Mouse (Mus musculus): ENCODE results near the gene Gpc5.

Gpc5 gene

DNA sequence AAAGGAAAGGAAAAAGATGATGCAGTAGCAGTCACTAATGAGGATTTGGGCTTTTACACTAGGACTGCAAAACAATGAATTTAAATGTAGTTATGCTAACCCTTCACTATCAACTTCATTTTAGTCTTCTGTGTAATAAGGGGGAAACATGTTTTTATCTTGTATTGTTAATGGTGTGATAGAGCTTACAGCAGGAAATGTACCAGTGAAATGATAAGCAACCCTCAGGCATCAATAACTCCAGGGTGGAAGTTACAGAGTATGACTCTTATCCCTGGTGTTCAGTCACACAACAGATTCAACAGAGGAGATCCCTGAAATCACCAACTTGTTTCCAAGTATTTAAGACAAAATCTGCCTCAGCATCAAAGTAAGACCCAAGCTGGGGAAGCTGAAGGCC is 1120.0 kb downstream of the Gpc5 start:
- intact Hi-C loops (cut with DNase I) = no loop called here

DNA sequence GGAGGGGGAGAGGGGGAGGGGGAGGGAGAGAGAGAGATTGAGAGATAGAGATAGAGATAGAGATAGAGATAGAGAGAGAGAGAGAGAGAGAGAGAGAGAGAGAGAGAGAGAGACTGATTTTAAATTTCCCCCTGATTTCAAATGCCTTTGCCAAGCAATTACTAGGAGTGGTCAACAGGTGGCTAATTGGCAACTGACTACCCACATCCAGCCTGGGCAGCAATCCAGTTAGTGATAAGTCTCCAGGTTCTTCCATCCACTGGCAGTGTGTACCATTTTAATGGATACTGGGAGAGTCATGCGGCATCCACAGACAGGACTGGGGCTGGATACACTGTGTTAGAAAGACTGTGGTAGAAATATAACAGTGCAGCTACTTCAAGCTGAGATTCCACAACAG is 1166.1 kb downstream of the Gpc5 start:
- intact Hi-C loops (cut with DNase I) = no loop called here

DNA sequence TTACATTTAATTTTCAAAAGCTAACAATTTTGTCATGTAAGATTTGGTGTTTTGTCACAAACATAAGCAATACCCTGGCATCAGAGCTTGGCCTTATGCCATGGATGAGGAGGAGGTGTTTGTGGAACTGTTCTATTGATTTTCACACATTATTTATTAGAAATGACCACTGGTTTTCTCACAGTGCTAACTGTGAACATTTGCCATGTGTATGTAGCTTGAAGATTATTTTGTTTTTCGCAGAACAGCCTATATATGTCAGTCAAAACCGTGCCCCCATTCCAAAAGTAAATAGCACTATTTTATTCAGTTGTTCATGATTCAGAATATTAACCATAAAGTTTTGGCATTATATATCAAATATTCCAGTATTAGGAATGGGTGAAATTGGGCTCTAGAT is 1216.5 kb downstream of the Gpc5 start:
- intact Hi-C loops (cut with DNase I) = no loop called here

DNA sequence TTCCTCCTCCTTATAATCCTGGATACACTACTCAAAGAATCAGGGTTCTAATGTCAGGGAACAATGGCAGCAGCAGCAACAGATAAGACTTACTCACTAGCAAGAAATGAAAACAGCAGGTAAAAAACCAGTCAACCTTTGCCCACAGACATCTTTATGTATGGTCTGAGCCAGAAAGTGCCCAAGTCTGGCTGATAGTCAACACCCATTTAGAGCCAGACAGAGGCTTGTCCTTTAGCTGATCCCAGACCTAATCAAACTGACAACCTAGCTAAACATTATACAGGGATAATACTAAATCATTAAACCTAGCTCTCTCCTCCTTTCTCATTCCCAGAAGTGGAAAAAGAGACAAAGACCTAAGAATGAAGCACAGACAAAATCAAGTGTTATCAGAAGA is 1225.5 kb downstream of the Gpc5 start:
- intact Hi-C loops (cut with DNase I) = no loop called here

DNA sequence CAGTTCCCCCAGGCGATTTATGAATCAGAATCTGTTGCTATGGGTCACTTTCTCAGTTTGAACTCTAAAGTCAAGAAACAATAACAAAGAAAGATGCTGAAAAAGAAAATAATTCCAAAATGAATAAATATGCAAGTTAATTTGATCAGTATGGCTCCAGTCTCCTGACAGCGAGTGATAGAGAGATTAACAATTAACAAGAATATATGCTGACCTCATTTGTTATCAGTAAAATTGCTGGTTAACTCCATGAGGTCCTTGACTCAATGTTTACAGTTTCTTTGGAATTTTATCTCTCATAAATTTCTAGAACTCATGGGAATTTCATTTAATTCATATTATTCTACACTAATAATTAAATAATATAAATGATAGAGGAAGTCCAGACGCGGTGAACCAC is 1244.2 kb downstream of the Gpc5 start:
- intact Hi-C loops (cut with DNase I) = no loop called here

DNA sequence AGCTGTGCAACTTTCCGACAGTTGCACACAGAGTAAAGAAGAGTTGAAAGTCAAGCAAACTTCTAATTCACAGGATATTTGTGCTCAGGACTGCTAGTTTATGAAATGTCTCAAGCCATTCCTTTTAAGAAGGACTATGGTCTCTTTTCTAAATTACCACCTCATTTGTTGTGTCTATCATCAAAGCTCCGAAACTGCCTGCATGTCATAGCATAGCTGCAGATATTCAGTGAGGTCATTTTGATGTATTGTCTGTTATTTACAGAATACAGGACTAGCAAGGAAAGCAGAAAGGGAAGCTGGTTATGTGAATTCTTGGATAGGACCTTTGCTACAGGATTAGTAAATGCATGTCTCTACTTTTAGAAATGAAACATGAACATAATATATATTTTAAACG is 1246.4 kb downstream of the Gpc5 start:
- intact Hi-C loops (cut with DNase I) = no loop called here

DNA sequence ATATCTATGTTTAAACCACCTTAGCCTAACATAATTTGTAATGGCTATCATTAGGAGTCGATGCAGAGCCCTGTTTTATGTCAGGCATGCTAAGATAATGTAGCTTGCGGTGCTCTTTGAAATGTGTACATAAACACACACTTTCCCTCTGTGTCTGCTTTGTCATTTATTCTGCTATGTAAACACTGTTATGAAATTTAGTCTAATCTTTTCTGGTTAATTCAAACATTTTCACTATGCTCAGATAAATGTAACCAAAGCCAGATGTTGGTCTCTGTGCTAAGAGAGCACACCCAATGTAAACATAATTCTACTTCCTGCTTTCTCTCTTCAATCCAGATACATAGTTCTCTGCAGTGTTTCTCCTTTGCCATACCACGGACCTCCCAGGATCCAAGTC is 1256.5 kb downstream of the Gpc5 start:
- intact Hi-C loops (cut with DNase I) = no loop called here

DNA sequence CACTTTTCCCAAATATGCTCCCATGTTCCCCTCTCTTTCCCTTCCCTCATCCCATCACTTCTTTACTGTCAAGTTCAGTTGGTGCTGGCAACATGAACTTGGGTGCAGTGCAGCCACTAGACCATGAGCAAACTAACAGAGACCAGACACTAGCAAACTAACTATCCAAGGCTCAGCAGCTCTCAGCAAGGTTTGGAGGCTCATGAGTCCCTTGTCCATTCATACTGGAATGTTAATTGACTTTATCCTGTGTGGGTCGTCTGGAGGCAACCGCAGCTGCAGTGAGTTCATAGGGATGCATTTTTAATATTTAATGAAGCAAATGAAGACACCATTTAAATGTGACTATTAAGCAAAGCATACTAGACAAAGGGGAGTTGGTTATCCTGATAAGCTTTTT is 1292.6 kb downstream of the Gpc5 start:
- intact Hi-C loops (cut with DNase I) = no loop called here

DNA sequence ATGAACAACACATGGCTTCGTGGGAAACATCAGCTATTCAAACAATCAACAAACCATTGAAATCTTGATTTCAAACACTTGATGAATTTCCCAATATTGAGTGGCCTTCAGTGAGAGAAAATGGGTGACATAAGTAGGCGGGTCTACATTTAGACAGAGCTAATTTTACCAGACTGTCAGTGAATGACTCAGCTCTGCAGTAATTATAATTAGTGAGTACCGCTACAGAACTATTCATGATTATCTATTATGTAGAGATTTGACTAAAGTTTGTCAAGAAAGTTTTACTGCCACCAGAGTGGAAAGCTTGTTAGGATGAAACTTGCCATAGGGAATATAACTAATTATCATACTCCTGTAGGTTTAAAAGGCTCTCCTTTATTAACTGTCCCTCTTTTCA is 1323.5 kb downstream of the Gpc5 start:
- intact Hi-C loops (cut with DNase I) = no loop called here

DNA sequence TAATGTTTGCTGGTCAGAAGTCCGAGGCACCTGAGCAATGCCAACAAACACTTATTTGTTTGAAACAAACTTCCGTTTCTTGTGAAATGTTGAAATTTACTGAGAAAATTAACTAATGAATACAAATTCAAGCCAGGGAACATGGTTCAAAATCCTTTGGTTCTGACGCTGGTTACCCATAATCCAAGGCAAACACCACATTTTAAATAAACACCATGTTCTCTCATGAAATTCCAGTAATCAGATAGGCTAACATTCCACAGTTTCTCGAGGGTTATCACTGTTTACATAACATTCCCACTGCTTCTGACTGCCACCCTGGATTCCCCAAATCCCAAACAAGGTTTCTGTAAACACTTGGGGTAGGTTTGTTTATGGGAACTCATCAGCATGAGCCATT is 1356.2 kb downstream of the Gpc5 start:
- intact Hi-C loops (cut with DNase I) = no loop called here

DNA sequence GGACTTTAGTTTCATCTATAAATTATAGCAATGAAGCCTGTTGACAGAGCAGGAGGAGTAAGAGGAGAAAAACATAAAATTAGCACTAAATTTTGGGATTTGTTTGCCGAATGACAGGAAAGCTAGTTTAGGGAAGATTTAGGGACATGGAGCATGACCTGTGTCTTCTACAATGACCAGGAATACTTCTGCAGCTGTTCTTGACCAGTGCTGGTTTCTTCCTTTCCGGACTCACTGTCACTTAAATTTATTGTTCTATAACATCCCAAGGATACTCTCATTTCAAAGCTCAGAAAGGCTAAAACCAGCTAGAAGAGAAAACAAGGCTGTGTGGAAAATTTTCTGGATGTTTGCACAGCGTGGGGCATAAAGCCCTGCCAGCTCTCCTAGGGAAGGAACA is 1361.3 kb downstream of the Gpc5 start:
- intact Hi-C loops (cut with DNase I) = no loop called here

DNA sequence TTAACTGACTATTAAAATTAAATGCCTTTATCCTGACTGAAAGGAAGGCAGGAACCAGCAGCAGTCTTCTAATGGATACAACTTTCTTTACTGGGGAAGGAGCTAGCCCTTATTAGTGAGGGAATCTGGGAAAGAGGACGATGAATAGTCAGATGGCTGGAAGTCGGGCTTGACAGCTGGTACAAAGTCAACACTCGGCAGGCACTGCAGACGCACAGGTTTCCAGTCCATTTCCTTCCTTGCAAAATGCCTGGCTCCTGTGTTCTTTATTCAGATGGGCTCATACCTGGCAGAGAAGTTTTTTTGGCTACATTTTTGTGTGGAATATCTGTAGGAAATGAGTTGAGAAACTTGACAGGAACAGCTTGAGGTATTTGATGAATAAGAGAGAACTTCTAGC is 1364.2 kb downstream of the Gpc5 start:
- intact Hi-C loops (cut with DNase I) = no loop called here

DNA sequence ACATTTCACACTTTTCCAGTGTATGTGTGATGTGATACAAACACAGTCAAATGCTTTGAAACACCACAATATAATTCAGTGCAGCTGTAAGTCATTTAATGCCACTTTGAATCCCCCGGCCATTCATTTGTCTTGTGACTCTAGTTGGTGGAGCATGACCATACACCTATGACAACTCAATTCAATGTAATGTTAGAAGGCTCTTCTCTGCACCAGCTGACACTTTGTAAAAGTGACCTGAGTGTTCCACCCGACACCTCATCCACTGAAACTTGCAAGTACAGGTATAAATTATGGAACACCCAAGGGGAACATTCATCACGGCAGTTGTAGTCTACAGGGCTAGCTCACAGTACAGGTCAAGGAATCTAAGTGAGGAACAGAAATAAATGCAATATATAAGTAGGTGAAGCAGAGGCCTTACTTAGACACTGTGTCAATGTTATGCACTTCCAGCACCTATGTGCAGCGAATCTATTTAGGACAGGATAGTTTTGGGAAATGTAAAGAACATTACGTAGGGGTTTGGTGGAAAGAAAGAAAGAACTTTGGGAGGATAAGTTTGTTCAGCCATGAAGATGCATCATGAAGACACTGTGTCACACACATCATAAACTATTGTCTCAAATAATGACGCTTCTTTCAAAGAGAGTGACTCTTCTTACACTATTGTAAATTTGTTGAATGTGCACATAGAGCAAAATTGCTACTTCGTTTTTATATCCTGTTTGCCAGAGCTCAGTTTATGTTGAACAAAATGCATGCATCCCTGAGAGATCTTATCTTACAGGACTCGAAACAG is 1381.6 kb downstream of the Gpc5 start:
- intact Hi-C loops (cut with DNase I) = no loop called here

DNA sequence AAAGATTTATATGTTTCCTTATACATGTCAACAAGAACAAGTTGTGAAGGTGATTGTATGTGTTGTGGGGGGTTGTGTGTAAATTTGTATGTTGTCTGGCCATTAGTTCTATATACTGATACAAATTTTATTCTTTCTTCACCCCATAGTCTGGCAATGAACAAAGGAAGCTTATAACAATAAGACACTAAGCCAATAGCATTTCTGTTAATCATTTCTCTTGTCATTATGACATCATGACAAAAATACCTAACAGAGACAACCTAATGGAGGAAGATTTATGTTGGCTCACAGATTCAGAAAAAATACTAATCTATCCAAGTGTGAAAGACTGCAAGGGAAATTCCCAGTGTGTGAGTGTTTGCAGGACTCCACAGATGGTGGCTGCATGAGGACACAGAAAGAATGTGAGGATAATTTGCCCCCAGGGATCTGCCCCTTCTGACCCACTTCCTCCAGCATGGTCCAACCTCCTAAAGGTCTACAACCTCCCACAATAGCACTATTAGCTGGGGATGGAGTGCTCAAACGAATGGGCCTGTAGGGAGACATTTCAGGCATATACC is 1402.4 kb downstream of the Gpc5 start:
- intact Hi-C loops (cut with DNase I) = no loop called here

DNA sequence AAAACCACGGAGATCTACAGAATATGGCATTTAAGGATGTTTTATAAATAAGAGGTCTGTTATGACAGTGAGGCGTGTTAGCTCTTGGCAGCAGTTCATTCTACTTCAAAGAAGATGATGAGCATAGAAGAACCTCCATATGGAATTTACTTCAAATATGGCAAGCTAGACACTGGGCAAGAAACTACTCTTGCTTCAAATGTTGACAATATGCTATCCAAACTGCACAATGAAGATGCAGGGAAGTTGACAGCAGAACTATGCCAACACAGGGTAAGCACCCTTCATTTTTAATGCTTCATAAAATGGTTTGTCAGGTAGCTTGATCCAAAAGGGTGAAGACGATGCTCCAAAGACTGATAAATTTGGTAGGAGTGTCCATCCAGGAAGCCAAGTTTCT is 1446.2 kb downstream of the Gpc5 start:
- intact Hi-C loops (cut with DNase I) = no loop called here

DNA sequence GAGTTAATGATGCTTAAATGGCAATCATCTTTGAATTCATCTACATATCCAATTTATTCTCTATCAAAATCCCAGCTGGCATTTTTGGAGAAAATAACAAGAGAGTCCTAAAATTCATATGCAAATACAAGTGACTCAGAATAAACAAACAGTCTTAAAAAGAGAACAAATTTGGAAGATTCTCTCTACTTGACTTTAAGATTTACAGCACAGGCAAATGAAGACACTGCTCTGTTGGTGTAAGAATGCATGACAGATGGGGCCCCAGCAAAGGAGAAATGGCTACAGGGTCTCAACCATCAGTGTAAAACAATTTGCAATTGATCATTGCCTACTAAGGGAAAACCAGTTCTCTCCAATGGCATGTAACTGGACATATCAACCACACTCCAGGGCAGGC is 1451.7 kb downstream of the Gpc5 start:
- intact Hi-C loops (cut with DNase I) = no loop called here

DNA sequence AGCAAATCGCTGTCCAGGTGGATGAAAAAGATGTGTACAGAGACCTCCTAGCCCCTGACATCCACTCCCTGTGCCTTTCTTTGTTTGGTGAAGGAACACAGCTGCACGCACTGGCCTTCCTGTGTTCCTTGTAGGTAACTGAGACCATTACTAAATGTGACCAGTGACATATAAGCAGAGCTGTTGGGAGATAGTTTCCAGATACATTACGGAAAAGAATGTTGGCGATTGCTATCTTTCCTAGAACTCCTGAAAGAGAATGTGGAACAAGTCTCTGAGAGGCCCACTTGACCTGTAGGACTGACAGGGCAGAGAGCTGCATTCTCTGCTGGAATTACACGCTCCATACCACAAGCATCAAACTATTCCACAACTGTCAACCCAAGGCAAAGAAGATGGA is 1459.4 kb downstream of the Gpc5 start:
- intact Hi-C loops (cut with DNase I) = no loop called here

DNA sequence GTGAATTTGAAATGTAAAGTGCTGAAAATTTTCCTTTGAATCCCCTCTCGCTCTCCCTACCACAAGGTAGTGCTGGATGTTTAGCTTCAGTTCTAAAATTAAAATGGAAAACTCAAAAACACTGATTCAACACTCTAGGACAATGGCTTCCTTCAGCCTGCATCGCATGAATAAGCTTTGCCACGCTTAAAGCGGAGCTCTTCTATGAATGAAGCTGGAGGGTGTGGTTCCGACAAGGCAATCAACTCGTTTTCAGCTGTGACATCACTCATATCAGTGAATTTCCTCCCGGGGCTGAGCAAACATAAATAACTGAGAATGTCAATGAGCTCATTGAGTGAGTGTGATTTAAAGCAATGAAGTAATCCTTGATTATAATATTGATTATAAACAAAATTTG is 1461.3 kb downstream of the Gpc5 start:
- intact Hi-C loops (cut with DNase I) = no loop called here

DNA sequence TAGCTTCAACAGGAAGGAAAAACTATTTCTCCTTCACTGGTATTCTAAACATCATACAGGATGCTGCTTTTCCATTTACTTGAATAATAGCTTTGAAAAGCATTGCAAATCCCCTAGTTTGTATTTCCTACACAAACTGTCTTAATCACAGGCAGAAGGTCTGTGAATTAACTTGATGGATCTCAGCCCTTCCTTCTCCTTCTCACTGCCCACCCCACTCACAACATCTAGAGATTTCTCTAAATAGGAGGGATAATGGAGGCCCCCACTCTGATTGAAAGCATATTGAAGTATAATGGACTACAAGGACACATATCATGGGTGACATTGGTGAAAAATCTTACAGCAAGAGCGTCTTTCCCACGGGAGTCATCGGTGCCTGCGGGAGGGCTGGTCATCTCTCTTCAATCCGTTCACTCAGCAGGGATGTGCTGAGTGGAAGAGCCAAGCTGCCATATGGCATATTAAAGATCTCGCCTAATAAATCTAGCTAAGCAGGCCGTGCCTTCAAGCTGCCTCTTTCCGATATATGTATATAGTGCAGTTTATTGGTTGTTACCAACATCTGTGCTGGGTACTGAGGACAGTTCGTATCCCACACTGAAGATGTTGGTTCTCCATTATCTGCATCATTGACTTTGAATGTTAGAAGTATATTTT is 1466.3 kb downstream of the Gpc5 start:
- intact Hi-C loops (cut with DNase I) = no loop called here

DNA sequence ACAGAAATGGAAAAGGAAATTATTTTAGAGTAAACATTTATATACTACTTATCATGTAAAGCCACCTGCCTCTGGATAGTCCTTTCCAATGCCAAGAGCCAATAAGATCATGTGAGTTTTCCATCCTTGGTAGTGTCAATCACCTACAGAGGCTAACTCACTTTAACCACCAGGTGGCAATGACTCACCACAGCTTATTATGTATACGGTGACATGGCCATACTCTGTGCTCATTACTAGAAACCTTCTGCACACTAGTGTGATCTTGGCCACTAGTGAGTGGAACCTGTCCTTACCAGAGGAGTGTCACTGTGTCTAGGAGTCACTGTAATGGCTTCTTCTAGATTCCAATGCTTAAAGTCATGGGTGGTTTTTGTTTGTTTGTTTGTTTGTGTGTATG is 1468.0 kb downstream of the Gpc5 start:
- intact Hi-C loops (cut with DNase I) = loop anchor here (5.0 kb wide), 1 partner anchor 1322 kb away; no protein-coding TSS in a partner anchor
